Mouse (Mus musculus): ENCODE results near the gene Gm42791. TPM values are rescaled to one million over a fixed set of nuclear protein-coding genes. Genes with fewer than 3 reads are reported as not detected.

The Gm42791 gene
- total and polyA plus RNA-seq, 3 experiments, result 0.42 to 1.3 TPM; not detected in 1

- in situ Hi-C loops (cut with MboI; ENCODE audit: low pct_ligation_motif_present, low pct_unique_long_range_greater_than_20kb, low sequenced_read_pairs) (no loop called here), dilution Hi-C loops (cut with MboI; ENCODE audit: extremely low pct_ligation_motif_present, extremely low pct_unique_long_range_greater_than_20kb, low sequenced_read_pairs) (no loop called here)
- Histone ChIP-seq H3K36me3 (replicated peaks in 1 of 2; ENCODE audit: control insufficient read depth in 1 of 2, insufficient read depth in 1 of 2, low read length in 1 of 2) (peaks cover 14 to 50% of the 10 kb centered on the region in 2 experiments), H3K4me3 (replicated peaks in 1 of 3; ENCODE audit: low read depth in 2 of 3, low read length in 2 of 3, poor library complexity in 1 of 3) (no peak overlapping the region), H3K4me1 (ENCODE audit: control insufficient read depth in 1 of 2, insufficient read depth in 2 of 2) (peaks cover 6 to 10% of the 10 kb centered on the region in 2 experiments), H3K9me3 (replicated peaks; ENCODE audit: low read length) (no peaks in the 10 kb centered on the region), H3K79me2 (replicated peaks; ENCODE audit: control insufficient read depth, extremely low read depth, insufficient read depth, poor library complexity, severe bottlenecking) (no peaks in the 10 kb centered on the region), H3K27ac (ENCODE audit: insufficient read depth, low read depth) (no peak overlapping the region), H3K9ac (ENCODE audit: insufficient read depth, low read depth) (no peak overlapping the region), H3K27me3 (replicated peaks) (no peaks in the 10 kb centered on the region), H3K4me2 (ENCODE audit: insufficient read depth, low read depth, poor library complexity, severe bottlenecking) (no peak overlapping the region)
- DNase-seq (ENCODE audit: extremely low read depth), result no peak
- TF ChIP-seq POLR2AphosphoS2 (IDR thresholded peaks at IDR 0.05; ENCODE audit: low read depth, low read length), result no peak
- no peak for TF ChIP-seq SMC3 (IDR thresholded peaks at IDR 0.05; ENCODE audit: low read depth, low read length)
- TF ChIP-seq ZMIZ1 (IDR thresholded peaks at IDR 0.05; ENCODE audit: low read depth, low read length), result no peak
- no peak for TF ChIP-seq KAT2A (IDR thresholded peaks at IDR 0.05; ENCODE audit: insufficient replicate concordance, low read length)
- TF ChIP-seq SIN3A (IDR thresholded peaks at IDR 0.05; ENCODE audit: low read length), result no peak
- no peak for TF ChIP-seq MXI1 (IDR thresholded peaks at IDR 0.05; ENCODE audit: low read depth, low read length)
- no peak for TF ChIP-seq MYC (IDR thresholded peaks at IDR 0.05; ENCODE audit: low read depth, low read length)
- TF ChIP-seq RAD21 (IDR thresholded peaks at IDR 0.05; ENCODE audit: low read depth, low read length), result no peak
- no peak for TF ChIP-seq MEF2A (IDR thresholded peaks at IDR 0.05; ENCODE audit: borderline replicate concordance, low read depth, low read length)
- TF ChIP-seq IRF4 (IDR thresholded peaks at IDR 0.05; ENCODE audit: low read depth, low read length), result no peak
- TF ChIP-seq POLR2A (IDR thresholded peaks at IDR 0.05; ENCODE audit: low read depth, low read length), result no peak
- no peak for TF ChIP-seq CHD1 (IDR thresholded peaks at IDR 0.05; ENCODE audit: low read depth, low read length)
- TF ChIP-seq CHD2 (IDR thresholded peaks at IDR 0.05; ENCODE audit: low read length), result no peak
- TF ChIP-seq NRF1 (IDR thresholded peaks at IDR 0.05; ENCODE audit: low read depth, low read length), result no peak
Observed at GRCm38 (mm10) chr5:148916775-148917174, 78.2 kb downstream of the Gm42791 start.

DNA sequence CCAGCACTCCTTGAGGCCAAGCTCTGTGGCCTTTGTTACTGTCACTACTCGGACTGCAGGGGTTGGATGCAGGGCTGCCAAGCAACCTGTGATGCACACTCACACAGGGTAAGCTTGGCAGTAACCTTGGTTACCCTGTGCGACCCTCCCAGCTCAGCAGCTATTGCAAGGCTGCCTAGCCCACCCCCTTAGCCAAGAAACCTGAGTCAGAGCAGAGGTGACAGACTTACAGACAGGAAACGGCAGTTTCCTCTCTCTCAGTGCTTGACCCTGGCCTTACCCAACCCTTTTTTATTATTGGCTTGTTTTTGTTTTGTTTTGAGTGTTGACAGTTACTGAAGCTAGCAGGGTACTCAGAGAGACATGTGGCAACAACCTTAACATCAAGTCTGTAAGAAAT is 82.7 kb downstream of the Gm42791 start:
- DNase-seq (ENCODE audit: extremely low read depth), result no peak
- in situ Hi-C loops (cut with MboI; ENCODE audit: low pct_ligation_motif_present, low pct_unique_long_range_greater_than_20kb, low sequenced_read_pairs), result no loop called here
- H3K36me3 ChIP-seq (replicated peaks in 1 of 2; ENCODE audit: control insufficient read depth in 1 of 2, insufficient read depth in 1 of 2, low read length in 1 of 2), result peaks cover 3 to 45% of the 10 kb centered on the region in 2 experiments

More for the DNA sequence above, 82.7 kb downstream of the Gm42791 start:
- Histone ChIP-seq H3K4me2 (ENCODE audit: insufficient read depth, low read depth, poor library complexity, severe bottlenecking) (no peak overlapping the region), H3K9ac (ENCODE audit: insufficient read depth, low read depth) (no peak overlapping the region), H3K27me3 (replicated peaks) (no peaks in the 10 kb centered on the region), H3K4me3 (replicated peaks in 1 of 3; ENCODE audit: low read depth in 2 of 3, low read length in 2 of 3, poor library complexity in 1 of 3) (no peak overlapping the region), H3K4me1 (ENCODE audit: control insufficient read depth in 1 of 2, insufficient read depth in 2 of 2) (peaks cover 7 to 20% of the 10 kb centered on the region in 2 experiments), H3K9me3 (replicated peaks; ENCODE audit: low read length) (no peaks in the 10 kb centered on the region), H3K27ac (ENCODE audit: insufficient read depth, low read depth) (no peak overlapping the region), H3K79me2 (replicated peaks; ENCODE audit: control insufficient read depth, extremely low read depth, insufficient read depth, poor library complexity, severe bottlenecking) (no peaks in the 10 kb centered on the region)
- dilution Hi-C loops (cut with MboI; ENCODE audit: extremely low pct_ligation_motif_present, extremely low pct_unique_long_range_greater_than_20kb, low sequenced_read_pairs), result no loop called here
- TF ChIP-seq POLR2A (IDR thresholded peaks at IDR 0.05; ENCODE audit: low read depth, low read length) (no peak), CHD2 (IDR thresholded peaks at IDR 0.05; ENCODE audit: low read length) (no peak), BHLHE40 (IDR thresholded peaks at IDR 0.05; ENCODE audit: low read depth, low read length) (no peak), HCFC1 (IDR thresholded peaks at IDR 0.05; ENCODE audit: low read depth, low read length) (no peak), MAZ (IDR thresholded peaks at IDR 0.05; ENCODE audit: low read depth, low read length) (no peak), ZNF384 (IDR thresholded peaks at IDR 0.05; ENCODE audit: low read depth, low read length) (no peak), IRF4 (IDR thresholded peaks at IDR 0.05; ENCODE audit: low read depth, low read length) (no peak), TBP (conservative IDR thresholded peaks at IDR 0.05; ENCODE audit: low read depth, low read length) (no peak), ETS1 (conservative IDR thresholded peaks at IDR 0.05; ENCODE audit: low read depth, low read length) (no peak), SMC3 (IDR thresholded peaks at IDR 0.05; ENCODE audit: low read depth, low read length) (no peak), MXI1 (IDR thresholded peaks at IDR 0.05; ENCODE audit: low read depth, low read length) (no peak), GABPA (IDR thresholded peaks at IDR 0.05; ENCODE audit: insufficient replicate concordance, low read depth, low read length) (no peak), ZC3H11A (IDR thresholded peaks at IDR 0.05; ENCODE audit: low read depth, low read length) (no peak)
